Mouse (Mus musculus) thymus, adult 2 months (tissue): ENCODE results near the gene Olfr221. TPM values are rescaled to one million over a fixed set of nuclear protein-coding genes. Genes with fewer than 3 reads are reported as not detected.

Source experiments
- DNase-seq: peaks from one replicate; pipeline ENCODE4 v3.0.0; 2021
- H3K27ac ChIP-seq: fragments of 200-500 bp; 2 replicates; pipeline ENCODE4 v1.5.1; 2012; ENCODE audit warnings: low read length, control low read depth; ENCODE audit not compliant: control insufficient read depth, insufficient read depth
- H3K27me3 ChIP-seq: fragments of 200-500 bp; 2 replicates; pipeline ENCODE4 v1.6.1; 2012; ENCODE audit warnings: mild to moderate bottlenecking, low read length, moderate library complexity, mixed read lengths; ENCODE audit not compliant: control insufficient read depth, insufficient read depth
- H3K36me3 ChIP-seq: fragments of 200-500 bp; 2 replicates; pipeline ENCODE4 v1.6.1; 2012; ENCODE audit warnings: mild to moderate bottlenecking, low read length, moderate library complexity; ENCODE audit not compliant: control insufficient read depth, insufficient read depth
- H3K4me1 ChIP-seq: fragments of 200-500 bp; replicated peaks from 2 replicates; pipeline ENCODE4 v1.6.1; 2012; ENCODE audit warnings: low read length; ENCODE audit not compliant: control insufficient read depth, insufficient read depth
- H3K4me3 ChIP-seq: fragments of 200-500 bp; 2 replicates; pipeline ENCODE4 v1.5.1; 2012; ENCODE audit warnings: mild to moderate bottlenecking, low read length, control low read depth, moderate library complexity; ENCODE audit not compliant: control insufficient read depth, insufficient read depth
- CTCF ChIP-seq: fragments of 200-500 bp; IDR thresholded peaks from 2 replicates; pipeline ENCODE4 v1.5.1; 2012; ENCODE audit warnings: mild to moderate bottlenecking, control low read depth, low read length, moderate library complexity, borderline replicate concordance; ENCODE audit not compliant: control insufficient read depth, poor library complexity, insufficient read depth; ENCODE audit errors: extremely low read depth
- POLR2A ChIP-seq: fragments of 200-500 bp; IDR thresholded peaks from 2 replicates; pipeline ENCODE4 v1.6.1; 2012; ENCODE audit warnings: mild to moderate bottlenecking, low read length, control low read depth, moderate library complexity; ENCODE audit not compliant: control insufficient read depth, poor library complexity, insufficient read depth; ENCODE audit errors: extremely low read depth
- WGBS: fragments of 180-500 bp; shearing (Covaris S2); methylation state at CpG from one replicate; pipeline ENCODE4 v1.1.7; 2018; 5-methylcytosine and 5-hydroxymethylcytosine counted together
- polyA plus RNA-seq: library from polyadenylated mRNA; depleted of rRNA; stranded (reverse); fragments of >200 nt; gene quantifications from 2 replicates; pipeline ENCODE4 v1.2.3, GENCODE M21; 2012

The Olfr221 gene
- polyA plus RNA-seq, 1 experiment = not detected

- Histone ChIP-seq H3K4me3 (no peak overlapping the region), H3K27ac (no peak overlapping the region), H3K4me1 (no peaks in the 10 kb centered on the region), H3K27me3 (no peaks in the 10 kb centered on the region), H3K36me3 (no peaks in the 10 kb centered on the region)
- WGBS = 91% methylated on average over 13 of the region's 13 CpGs
- TF ChIP-seq CTCF (no peak), POLR2A (no peak)
- DNase-seq = no peak
Observed at GRCm38 (mm10) chr14:51996231-51996841, 45.9 kb downstream of the Olfr221 start.

GRCm38 (mm10) chr14:51995219-51995871 is 46.9 kb downstream of the Olfr221 start:
- Histone ChIP-seq H3K4me1 (no peaks in the 10 kb centered on the region), H3K36me3 (no peaks in the 10 kb centered on the region), H3K27me3 (no peaks in the 10 kb centered on the region), H3K27ac (no peak overlapping the region), H3K4me3 (no peak overlapping the region)
- TF ChIP-seq POLR2A (no peak), CTCF (no peak)
- no peak for DNase-seq
- WGBS = 50% methylated on average over 12 of the region's 12 CpGs

GRCm38 (mm10) chr14:51994453-51994852 is 47.8 kb downstream of the Olfr221 start:
- H3K36me3 ChIP-seq = no peaks in the 10 kb centered on the region
- peaks cover 4% of the 10 kb centered on the region for H3K4me1 ChIP-seq
- WGBS = 94% methylated on average over 4 of the region's 4 CpGs
- H3K27ac ChIP-seq = no peak overlapping the region
- DNase-seq = no peak
- no peaks in the 10 kb centered on the region for H3K27me3 ChIP-seq
- no peak overlapping the region for H3K4me3 ChIP-seq
- no peak for TF ChIP-seq CTCF

GRCm38 (mm10) chr14:51989461-51989970 is 52.7 kb downstream of the Olfr221 start:
- peaks cover 25% of the 10 kb centered on the region for H3K4me1 ChIP-seq
- DNase-seq = no peak
- WGBS = 31% methylated on average over 12 of the region's 12 CpGs
- H3K27me3 ChIP-seq = no peaks in the 10 kb centered on the region
- no peak overlapping the region for H3K4me3 ChIP-seq
- TF ChIP-seq CTCF (no peak), POLR2A (no peak)
- H3K27ac ChIP-seq = no peak overlapping the region
- H3K36me3 ChIP-seq = no peaks in the 10 kb centered on the region

GRCm38 (mm10) chr14:51988731-51989130 is 53.5 kb downstream of the Olfr221 start:
- H3K4me1 ChIP-seq = peaks cover 31% of the 10 kb centered on the region
- WGBS = 94% methylated on average over 12 of the region's 12 CpGs
- no peak for DNase-seq

GRCm38 (mm10) chr14:51987177-51987576 is 55.1 kb downstream of the Olfr221 start:
- TF ChIP-seq POLR2A (no peak), CTCF (no peak)
- Histone ChIP-seq H3K4me1 (peaks cover 33% of the 10 kb centered on the region), H3K27ac (no peak overlapping the region), H3K36me3 (no peaks in the 10 kb centered on the region), H3K4me3 (no peak overlapping the region), H3K27me3 (no peaks in the 10 kb centered on the region)
- no peak for DNase-seq
- WGBS = 69% methylated on average over 6 of the region's 6 CpGs

More at GRCm38 (mm10) chr14:51988731-51989130, 53.5 kb downstream of the Olfr221 start:
- H3K27ac ChIP-seq = no peak overlapping the region
- no peak overlapping the region for H3K4me3 ChIP-seq
- H3K27me3 ChIP-seq = no peaks in the 10 kb centered on the region
- TF ChIP-seq CTCF (no peak), POLR2A (no peak)
- H3K36me3 ChIP-seq = no peaks in the 10 kb centered on the region
